Mouse (Mus musculus): ENCODE measurements around the gene Synm.

The Synm gene

DNA sequence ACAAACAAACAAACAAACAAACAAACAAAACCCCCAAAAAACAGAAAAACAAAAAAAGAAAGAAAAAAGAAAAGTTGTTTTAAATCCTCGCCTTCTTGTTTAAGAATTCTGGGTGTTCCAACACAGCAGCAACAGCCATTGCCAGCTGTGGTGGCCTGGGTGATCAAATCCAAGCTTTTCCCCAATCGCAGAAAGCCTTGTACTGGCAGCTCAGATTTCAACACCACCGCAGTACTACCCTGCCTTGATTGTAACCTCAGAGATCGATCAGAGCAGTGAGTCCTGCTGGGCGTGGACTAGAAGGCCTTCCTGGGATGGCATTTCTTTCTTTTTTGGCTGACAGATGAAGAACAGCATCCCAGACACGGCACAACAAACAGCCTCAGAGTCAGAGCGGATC, 63.6 kb downstream of the Synm start:
- no peak for DNase-seq

- DNase-seq = no peak
Observed at GRCm38 (mm10) chr7:67692791-67693538, 66.6 kb downstream of the Synm start.

- no peak for DNase-seq
Observed at GRCm38 (mm10) chr7:67692141-67692540, 67.4 kb downstream of the Synm start.

- DNase-seq = no peak
Observed at GRCm38 (mm10) chr7:67691036-67691435, 68.5 kb downstream of the Synm start.

DNA sequence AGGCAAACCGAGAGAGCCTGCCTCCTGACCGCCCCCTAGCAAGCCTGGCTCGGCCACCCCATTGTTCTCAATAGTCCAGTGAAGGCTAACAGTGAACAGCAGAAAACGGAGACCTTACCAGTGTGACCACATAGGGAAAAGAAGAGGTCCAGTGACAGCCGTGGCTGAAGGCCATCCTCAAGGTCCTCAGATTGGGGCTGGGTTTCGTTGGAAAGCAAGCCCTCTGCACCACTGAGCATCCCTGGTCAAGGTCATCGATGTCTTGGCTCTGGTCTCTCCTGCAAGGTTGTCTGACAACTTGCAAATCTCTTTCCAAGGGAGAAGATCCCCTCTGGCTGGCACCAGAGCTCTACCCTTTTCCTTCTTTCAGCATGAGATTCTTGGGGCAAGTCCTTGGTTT, 69.7 kb downstream of the Synm start:
- no peak for DNase-seq

DNA sequence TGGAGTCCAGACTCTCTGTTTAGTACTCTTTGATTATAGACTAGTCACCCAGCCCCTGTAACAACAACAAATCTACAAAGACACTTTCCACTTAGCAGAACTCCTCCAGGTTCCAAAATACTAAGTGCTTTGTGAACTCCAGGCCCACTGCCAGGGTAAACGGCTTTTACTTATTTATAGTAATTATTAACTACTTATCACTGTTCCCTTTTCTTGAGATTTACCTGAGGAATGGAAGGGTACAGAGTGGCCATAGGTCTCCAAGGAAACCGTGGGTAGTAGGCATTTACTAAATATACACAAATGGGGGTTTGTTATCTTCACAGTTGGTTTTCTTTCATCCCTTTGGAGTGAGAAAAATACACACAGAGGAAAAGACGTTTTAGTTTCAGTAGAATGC, 71.3 kb downstream of the Synm start:
- no peak for DNase-seq

- DNase-seq = no peak
Observed at GRCm38 (mm10) chr7:67686545-67686944, 73.0 kb downstream of the Synm start.

GRCm38 (mm10) chr7:67683006-67683405, 76.5 kb downstream of the Synm start:
- DNase-seq = no peak

GRCm38 (mm10) chr7:67681078-67681477, 78.5 kb downstream of the Synm start:
- no peak for DNase-seq
